Mouse (Mus musculus) liver, postnatal 0 days (tissue): ENCODE measurements at regions not wholly inside any gene's neighbourhood (a gene's known extent, or its start where the extent isn't known, plus 50 kb on each side); places are given as distances from the start of the nearest gene placed in this dataset.

Source experiments
- CTCF ChIP-seq: sonication (generic); IDR thresholded peaks from 2 replicates; pipeline ENCODE4 v1.5.1; 2016; ENCODE audit warnings: antibody characterized with exemption, low read depth
- EP300 ChIP-seq: IDR thresholded peaks from 2 replicates; pipeline ENCODE4 v1.6.1; 2016; ENCODE audit warnings: antibody characterized with exemption, low read depth, mild to moderate bottlenecking

DNA sequence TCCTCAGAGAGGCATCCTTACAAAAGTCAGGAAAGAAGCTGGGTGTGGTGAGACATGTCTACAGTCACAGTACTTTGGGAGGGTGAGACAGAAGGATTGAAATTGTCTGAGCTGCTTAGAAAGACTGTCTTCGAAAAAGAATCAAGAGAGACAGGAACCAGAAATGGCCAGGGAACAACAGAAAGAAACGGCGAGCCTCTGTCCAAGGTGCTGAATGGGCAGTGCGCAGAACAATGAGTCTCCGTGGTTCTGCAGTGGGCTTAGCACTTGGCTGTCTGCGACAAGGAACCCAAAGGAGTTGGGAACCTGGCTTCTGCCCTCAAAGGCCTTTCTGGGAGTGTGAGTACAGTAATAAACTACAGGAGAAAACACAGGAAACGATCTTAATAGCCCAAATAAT, 79.4 kb upstream of the Crhr1 start:
- TF ChIP-seq CTCF (no peak), EP300 (no peak)
